Mouse (Mus musculus): Measurements from ENCODE around the gene Sh3pxd2b. TPM values are rescaled to one million over a fixed set of nuclear protein-coding genes. Genes with fewer than 3 reads are reported as not detected.

Gene Sh3pxd2b
- polyA plus RNA-seq, 1 experiment from 2014 or later, result 20.0 TPM

GRCm38 (mm10) chr11:32420001-32420400 is 72.4 kb downstream of the Sh3pxd2b start:
- Histone ChIP-seq H3K36me3 (ENCODE audit: control insufficient read depth, insufficient read depth, low read length) (peaks cover 85% of the 10 kb centered on the region), H3K27me3 (replicated peaks; ENCODE audit: control insufficient read depth, insufficient read depth, low read length) (no peaks in the 10 kb centered on the region), H3K4me1 (replicated peaks; ENCODE audit: control insufficient read depth, insufficient read depth, low read length) (no peaks in the 10 kb centered on the region), H3K9me3 (ENCODE audit: control insufficient read depth, low read length) (no peaks in the 10 kb centered on the region), H3K9ac (ENCODE audit: low read length) (no peak overlapping the region), H3K4me3 (ENCODE audit: low read depth, low read length) (no peak overlapping the region), H3K4me2 (ENCODE audit: low read length) (no peak overlapping the region), H3K27ac (ENCODE audit: low read depth) (no peak overlapping the region)
- no peak for DNase-seq (ENCODE audit: low spot score)
- ATAC-seq (replicated peaks; ENCODE audit: low FRiP score, low TSS enrichment, low read depth), result no peak
- 74% methylated on average over 5 of the region's 5 CpGs for WGBS

DNA sequence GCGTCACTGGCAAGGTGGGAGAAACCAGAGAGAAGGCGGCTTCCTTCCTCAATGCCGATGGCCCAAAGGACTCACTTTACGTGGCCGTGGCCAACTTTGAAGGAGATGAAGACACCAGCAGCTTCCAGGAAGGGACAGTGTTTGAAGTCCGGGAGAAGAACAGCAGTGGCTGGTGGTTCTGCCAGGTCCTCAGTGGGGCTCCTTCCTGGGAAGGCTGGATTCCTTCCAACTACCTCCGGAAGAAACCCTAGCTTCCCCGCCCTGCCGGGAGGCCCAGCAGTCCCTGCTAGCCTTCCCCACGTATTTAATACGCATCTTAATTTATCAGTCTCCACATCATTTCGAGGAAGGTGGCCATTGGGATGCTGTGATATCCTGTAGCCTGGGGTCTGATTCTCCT is 75.7 kb downstream of the Sh3pxd2b start:
- no peak overlapping the region for H3K9ac ChIP-seq (ENCODE audit: low read length)
- DNase-seq (ENCODE audit: low spot score) (no peak), ATAC-seq (replicated peaks; ENCODE audit: low FRiP score, low TSS enrichment, low read depth) (no peak)
- WGBS, result 77% methylated on average over 12 of the region's 12 CpGs
- no peak overlapping the region for H3K4me3 ChIP-seq (ENCODE audit: low read depth, low read length)
- H3K27me3 ChIP-seq (replicated peaks; ENCODE audit: control insufficient read depth, insufficient read depth, low read length), result no peaks in the 10 kb centered on the region
- H3K4me1 ChIP-seq (replicated peaks; ENCODE audit: control insufficient read depth, insufficient read depth, low read length), result no peaks in the 10 kb centered on the region
- H3K36me3 ChIP-seq (ENCODE audit: control insufficient read depth, insufficient read depth, low read length), result peaks cover 63% of the 10 kb centered on the region
- no peak overlapping the region for H3K27ac ChIP-seq (ENCODE audit: low read depth)
- no peaks in the 10 kb centered on the region for H3K9me3 ChIP-seq (ENCODE audit: control insufficient read depth, low read length)
- no peak overlapping the region for H3K4me2 ChIP-seq (ENCODE audit: low read length)

DNA sequence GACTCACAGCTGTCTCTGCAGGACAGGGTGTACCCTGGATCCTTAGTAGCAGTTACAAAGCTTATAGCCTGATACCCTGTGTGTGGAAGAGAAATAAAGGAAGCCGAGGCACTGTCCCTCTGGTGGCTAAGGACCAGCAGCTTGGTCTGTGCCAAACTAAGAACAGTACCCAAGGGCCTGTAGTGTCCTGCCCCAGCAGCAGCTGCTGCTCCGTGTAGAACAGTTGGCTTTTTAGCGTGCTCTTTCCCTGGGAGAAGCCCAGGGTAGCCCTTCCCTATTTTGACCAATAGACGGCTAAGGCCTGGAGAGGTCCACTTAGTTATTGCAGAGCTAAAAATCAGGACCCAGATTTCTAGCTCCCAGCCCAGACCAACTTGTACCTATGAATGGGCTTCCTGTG is 77.0 kb downstream of the Sh3pxd2b start:
- H3K4me3 ChIP-seq (ENCODE audit: low read depth, low read length), result no peak overlapping the region
- WGBS, result 96% methylated on average over 4 of the region's 4 CpGs
- DNase-seq (ENCODE audit: low spot score) (no peak), ATAC-seq (replicated peaks; ENCODE audit: low FRiP score, low TSS enrichment, low read depth) (no peak)
- no peak overlapping the region for H3K9ac ChIP-seq (ENCODE audit: low read length)
- H3K36me3 ChIP-seq (ENCODE audit: control insufficient read depth, insufficient read depth, low read length), result peaks cover 56% of the 10 kb centered on the region
- H3K27ac ChIP-seq (ENCODE audit: low read depth), result no peak overlapping the region
- H3K4me2 ChIP-seq (ENCODE audit: low read length), result no peak overlapping the region
- no peaks in the 10 kb centered on the region for H3K4me1 ChIP-seq (replicated peaks; ENCODE audit: control insufficient read depth, insufficient read depth, low read length)
- no peaks in the 10 kb centered on the region for H3K9me3 ChIP-seq (ENCODE audit: control insufficient read depth, low read length)
- no peaks in the 10 kb centered on the region for H3K27me3 ChIP-seq (replicated peaks; ENCODE audit: control insufficient read depth, insufficient read depth, low read length)

DNA sequence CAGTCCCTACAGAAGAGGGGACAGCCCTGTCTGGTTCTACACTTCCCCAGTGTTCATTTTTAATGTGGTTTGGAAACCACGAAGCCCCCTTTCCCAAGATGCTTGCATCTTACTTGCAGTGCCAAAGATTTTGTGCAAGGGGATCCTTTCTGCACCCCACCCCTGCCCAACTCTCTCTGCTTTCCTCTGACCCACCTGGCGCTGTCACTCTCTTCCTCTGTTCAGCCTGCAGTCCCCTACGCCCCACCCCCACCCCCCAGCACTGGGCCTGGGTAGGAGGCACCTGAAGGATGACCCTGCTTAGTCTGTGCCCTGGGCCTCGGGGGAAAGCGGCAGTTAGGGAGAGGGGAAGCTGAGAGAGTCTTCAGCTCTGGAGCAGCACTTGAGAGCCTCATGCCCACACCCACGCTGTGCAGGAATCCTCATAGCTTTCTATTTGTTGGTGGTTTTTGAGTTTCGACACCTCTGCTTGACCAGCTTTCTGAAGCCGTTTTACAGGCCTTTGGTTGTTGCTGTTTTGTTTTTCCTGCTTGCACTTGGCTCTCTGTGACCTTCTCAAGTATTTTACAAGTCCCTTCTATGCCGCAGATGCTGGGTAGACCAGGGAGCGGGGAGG is 77.5 kb downstream of the Sh3pxd2b start:
- H3K36me3 ChIP-seq (ENCODE audit: control insufficient read depth, insufficient read depth, low read length), result peaks cover 50% of the 10 kb centered on the region
- ATAC-seq (replicated peaks; ENCODE audit: low FRiP score, low TSS enrichment, low read depth) (no peak), DNase-seq (ENCODE audit: low spot score) (no peak)
- WGBS, result 72% methylated on average over 10 of the region's 10 CpGs
- no peaks in the 10 kb centered on the region for H3K9me3 ChIP-seq (ENCODE audit: control insufficient read depth, low read length)
- no peak overlapping the region for H3K4me3 ChIP-seq (ENCODE audit: low read depth, low read length)
- H3K27ac ChIP-seq (ENCODE audit: low read depth), result no peak overlapping the region
- H3K27me3 ChIP-seq (replicated peaks; ENCODE audit: control insufficient read depth, insufficient read depth, low read length), result no peaks in the 10 kb centered on the region
- no peak overlapping the region for H3K4me2 ChIP-seq (ENCODE audit: low read length)
- H3K9ac ChIP-seq (ENCODE audit: low read length), result no peak overlapping the region
- no peaks in the 10 kb centered on the region for H3K4me1 ChIP-seq (replicated peaks; ENCODE audit: control insufficient read depth, insufficient read depth, low read length)

- ATAC-seq (replicated peaks; ENCODE audit: low FRiP score, low TSS enrichment, low read depth), result no peak
- no peak for DNase-seq (ENCODE audit: low spot score)
- no peak overlapping the region for H3K4me3 ChIP-seq (ENCODE audit: low read depth, low read length)
- H3K9me3 ChIP-seq (ENCODE audit: control insufficient read depth, low read length), result no peaks in the 10 kb centered on the region
- WGBS, result 69% methylated on average over 7 of the region's 7 CpGs
- no peak overlapping the region for H3K27ac ChIP-seq (ENCODE audit: low read depth)
- H3K27me3 ChIP-seq (replicated peaks; ENCODE audit: control insufficient read depth, insufficient read depth, low read length), result no peaks in the 10 kb centered on the region
- no peak overlapping the region for H3K4me2 ChIP-seq (ENCODE audit: low read length)
- no peaks in the 10 kb centered on the region for H3K4me1 ChIP-seq (replicated peaks; ENCODE audit: control insufficient read depth, insufficient read depth, low read length)
- peaks cover 30% of the 10 kb centered on the region for H3K36me3 ChIP-seq (ENCODE audit: control insufficient read depth, insufficient read depth, low read length)
- no peak overlapping the region for H3K9ac ChIP-seq (ENCODE audit: low read length)
Observed at GRCm38 (mm10) chr11:32427537-32427936, 79.9 kb downstream of the Sh3pxd2b start.

DNA sequence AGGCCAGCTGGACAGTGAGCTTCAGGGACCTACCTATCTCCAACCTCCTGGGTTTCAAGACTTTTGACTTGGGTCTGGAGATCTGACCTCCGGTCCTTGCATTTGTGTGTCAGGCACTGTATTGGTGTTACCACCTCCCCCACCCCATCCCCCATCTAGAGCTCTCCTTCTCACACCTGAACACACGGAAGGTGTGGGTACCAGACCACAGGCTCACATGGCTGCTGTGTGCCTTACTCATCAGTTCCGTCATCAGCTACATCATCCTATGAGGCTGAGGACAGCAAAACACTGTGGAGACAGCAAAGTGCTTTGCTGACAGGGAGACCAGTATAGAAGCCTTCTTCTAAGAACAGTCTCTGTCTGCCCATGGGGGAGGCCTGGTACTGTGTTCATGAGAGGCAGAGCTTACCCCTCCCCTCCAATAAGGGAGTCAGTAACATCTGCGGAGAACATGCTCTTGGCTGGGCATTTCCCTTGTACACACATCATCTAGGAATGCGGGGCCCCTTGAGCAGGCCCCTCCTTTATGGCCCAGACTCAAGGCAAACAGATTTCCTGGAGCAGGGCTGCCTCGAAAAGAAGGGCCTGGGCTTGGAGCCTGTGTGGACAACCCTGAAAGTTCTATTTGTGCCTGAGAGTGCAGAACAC is 87.9 kb downstream of the Sh3pxd2b start:
- no peak overlapping the region for H3K9ac ChIP-seq (ENCODE audit: low read length)
- no peak overlapping the region for H3K4me3 ChIP-seq (ENCODE audit: low read depth, low read length)
- DNase-seq (ENCODE audit: low spot score) (peak; percentile 79), ATAC-seq (replicated peaks; ENCODE audit: low FRiP score, low TSS enrichment, low read depth) (peak; percentile 91)
- H3K36me3 ChIP-seq (ENCODE audit: control insufficient read depth, insufficient read depth, low read length), result no peaks in the 10 kb centered on the region
- H3K4me2 ChIP-seq (ENCODE audit: low read length), result no peak overlapping the region
- H3K27me3 ChIP-seq (replicated peaks; ENCODE audit: control insufficient read depth, insufficient read depth, low read length), result no peaks in the 10 kb centered on the region
- H3K27ac ChIP-seq (ENCODE audit: low read depth), result peak overlapping the region; percentile 72
- H3K4me1 ChIP-seq (replicated peaks; ENCODE audit: control insufficient read depth, insufficient read depth, low read length), result peaks cover 16% of the 10 kb centered on the region
- no peaks in the 10 kb centered on the region for H3K9me3 ChIP-seq (ENCODE audit: control insufficient read depth, low read length)
- WGBS, result 40% methylated on average over 6 of the region's 6 CpGs

GRCm38 (mm10) chr11:32442576-32442975 is 95.0 kb downstream of the Sh3pxd2b start:
- no peak overlapping the region for H3K4me2 ChIP-seq (ENCODE audit: low read length)
- no peak for ATAC-seq (replicated peaks; ENCODE audit: low FRiP score, low TSS enrichment, low read depth)
- WGBS, result 79% methylated on average over 3 of the region's 3 CpGs
- DNase-seq (ENCODE audit: low spot score), result no peak
- H3K27ac ChIP-seq (ENCODE audit: low read depth), result no peak overlapping the region
- no peaks in the 10 kb centered on the region for H3K9me3 ChIP-seq (ENCODE audit: control insufficient read depth, low read length)
- no peaks in the 10 kb centered on the region for H3K27me3 ChIP-seq (replicated peaks; ENCODE audit: control insufficient read depth, insufficient read depth, low read length)
- H3K4me1 ChIP-seq (replicated peaks; ENCODE audit: control insufficient read depth, insufficient read depth, low read length), result no peaks in the 10 kb centered on the region
- H3K36me3 ChIP-seq (ENCODE audit: control insufficient read depth, insufficient read depth, low read length), result no peaks in the 10 kb centered on the region
- no peak overlapping the region for H3K9ac ChIP-seq (ENCODE audit: low read length)
- no peak overlapping the region for H3K4me3 ChIP-seq (ENCODE audit: low read depth, low read length)

DNA sequence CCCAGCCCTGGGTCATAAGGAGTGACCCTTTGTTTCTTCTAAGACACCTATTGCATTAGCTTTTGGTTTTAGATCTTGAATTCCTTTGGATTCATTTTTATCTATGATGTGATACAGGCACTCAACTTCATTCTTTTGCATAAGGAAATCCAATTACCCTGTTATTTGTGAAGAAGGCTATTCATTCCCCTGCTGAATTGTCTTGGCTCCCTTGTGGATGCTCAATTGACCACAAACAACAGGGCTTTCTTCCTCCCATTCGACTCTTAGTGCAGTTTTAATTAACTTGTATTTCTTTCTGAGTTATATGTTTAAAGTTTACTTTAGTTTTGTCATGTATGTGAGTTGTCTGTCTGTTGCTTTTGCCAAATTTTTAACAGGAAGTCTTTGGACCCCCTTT is 96.6 kb downstream of the Sh3pxd2b start:
- Histone ChIP-seq H3K4me1 (replicated peaks; ENCODE audit: control insufficient read depth, insufficient read depth, low read length) (no peaks in the 10 kb centered on the region), H3K4me3 (ENCODE audit: low read depth, low read length) (no peak overlapping the region), H3K27ac (ENCODE audit: low read depth) (no peak overlapping the region), H3K27me3 (replicated peaks; ENCODE audit: control insufficient read depth, insufficient read depth, low read length) (no peaks in the 10 kb centered on the region), H3K9me3 (ENCODE audit: control insufficient read depth, low read length) (no peaks in the 10 kb centered on the region), H3K36me3 (ENCODE audit: control insufficient read depth, insufficient read depth, low read length) (no peaks in the 10 kb centered on the region), H3K4me2 (ENCODE audit: low read length) (no peak overlapping the region), H3K9ac (ENCODE audit: low read length) (no peak overlapping the region)
- no peak for DNase-seq (ENCODE audit: low spot score)
- no peak for ATAC-seq (replicated peaks; ENCODE audit: low FRiP score, low TSS enrichment, low read depth)
- WGBS, result 52% methylated on average over 1 of the region's 1 CpGs

DNA sequence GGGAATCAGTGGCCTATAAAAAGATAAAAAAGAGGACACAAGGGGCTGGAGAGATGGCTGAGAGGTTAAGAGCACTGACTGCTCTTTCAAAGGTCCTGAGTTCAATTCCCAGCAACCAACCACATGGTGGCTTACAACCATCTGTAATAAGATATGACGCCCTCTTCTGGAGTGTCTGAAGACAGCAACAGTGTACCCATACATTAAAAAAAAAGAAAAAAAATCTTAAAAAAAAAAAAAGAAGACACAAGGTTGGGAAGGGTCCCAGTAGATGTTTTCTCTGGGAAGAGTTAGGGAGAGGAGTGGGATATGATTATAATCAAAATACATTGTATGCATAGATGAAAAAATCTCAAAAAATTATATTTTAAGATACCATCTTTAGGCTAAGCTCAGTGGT is 97.5 kb downstream of the Sh3pxd2b start:
- no peaks in the 10 kb centered on the region for H3K36me3 ChIP-seq (ENCODE audit: control insufficient read depth, insufficient read depth, low read length)
- DNase-seq (ENCODE audit: low spot score) (no peak), ATAC-seq (replicated peaks; ENCODE audit: low FRiP score, low TSS enrichment, low read depth) (no peak)
- no peaks in the 10 kb centered on the region for H3K4me1 ChIP-seq (replicated peaks; ENCODE audit: control insufficient read depth, insufficient read depth, low read length)
- H3K27ac ChIP-seq (ENCODE audit: low read depth), result no peak overlapping the region
- WGBS, result 79% methylated on average over 1 of the region's 1 CpGs
- H3K4me3 ChIP-seq (ENCODE audit: low read depth, low read length), result no peak overlapping the region
- H3K9me3 ChIP-seq (ENCODE audit: control insufficient read depth, low read length), result no peaks in the 10 kb centered on the region
- H3K9ac ChIP-seq (ENCODE audit: low read length), result no peak overlapping the region
- H3K27me3 ChIP-seq (replicated peaks; ENCODE audit: control insufficient read depth, insufficient read depth, low read length), result no peaks in the 10 kb centered on the region
- no peak overlapping the region for H3K4me2 ChIP-seq (ENCODE audit: low read length)
